Mouse (Mus musculus) stomach, embryonic 16.5 days (tissue): ENCODE measurements around the gene Frmd4b. TPM values are rescaled to one million over a fixed set of nuclear protein-coding genes. Genes with fewer than 3 reads are reported as not detected.

Experiments used
- ATAC-seq: fragments of 200-750 bp; cut with Nextera tagmentation; 2 replicates; pipeline ENCODE4 v1.8.0; 2017; ENCODE audit warnings: moderate number of reproducible peaks, moderate TSS enrichment; ENCODE audit not compliant: insufficient read depth, low FRiP score
- H3K27ac ChIP-seq: fragments of 300-500 bp; sonication (generic); 2 replicates; pipeline ENCODE4 v1.5.1; 2014; ENCODE audit warnings: low read length
- H3K27me3 ChIP-seq: fragments of 300-500 bp; sonication (generic); 2 replicates; pipeline ENCODE4 v1.6.1; 2014; ENCODE audit warnings: low read length, control low read depth, mixed read lengths; ENCODE audit not compliant: control insufficient read depth, insufficient read depth
- H3K36me3 ChIP-seq: fragments of 300-500 bp; sonication (generic); 2 replicates; pipeline ENCODE4 v1.6.1; 2014; ENCODE audit warnings: low read length; ENCODE audit not compliant: control insufficient read depth, insufficient read depth
- H3K4me1 ChIP-seq: fragments of 300-500 bp; sonication (generic); 2 replicates; pipeline ENCODE4 v1.6.1; 2014; ENCODE audit warnings: low read length, control low read depth, mixed read lengths; ENCODE audit not compliant: control insufficient read depth, insufficient read depth
- H3K4me2 ChIP-seq: fragments of 300-500 bp; sonication (generic); 2 replicates; pipeline ENCODE4 v1.6.1; 2014; ENCODE audit warnings: low read depth, low read length, mixed read lengths
- H3K4me3 ChIP-seq: fragments of 300-500 bp; sonication (generic); replicated peaks from 2 replicates; pipeline ENCODE4 v1.5.1; 2014; ENCODE audit warnings: mild to moderate bottlenecking, low read length
- H3K9ac ChIP-seq: fragments of 300-500 bp; sonication (generic); 2 replicates; pipeline ENCODE4 v1.6.1; 2014; ENCODE audit warnings: low read length
- H3K9me3 ChIP-seq: fragments of 300-500 bp; sonication (generic); replicated peaks from 2 replicates; pipeline ENCODE4 v1.6.1; 2016; ENCODE audit warnings: low read length, control low read depth; ENCODE audit not compliant: control insufficient read depth
- WGBS: fragments of 180-500 bp; shearing (Covaris S2); extraction: QIAGEN DNeasy Blood & Tissue Kit; methylation state at CpG from one replicate; pipeline ENCODE4 v1.1.7; 2014; 5-methylcytosine and 5-hydroxymethylcytosine counted together
- polyA plus RNA-seq: library from polyadenylated mRNA; unstranded; fragments of >200 nt; fragmentation: Nextera tagmentation; extraction: Ambion mirVana; gene quantifications from 2 replicates; pipeline ENCODE4 v1.2.1, GENCODE M21; 2015

Gene Frmd4b
- polyA plus RNA-seq, 1 experiment from 2014 or later: 17.5 TPM

- H3K9me3 ChIP-seq: no peaks in the 10 kb centered on the region
- H3K36me3 ChIP-seq: no peaks in the 10 kb centered on the region
- H3K27ac ChIP-seq: no peak overlapping the region
- H3K4me3 ChIP-seq: no peak overlapping the region
- H3K9ac ChIP-seq: no peak overlapping the region
- H3K4me1 ChIP-seq: no peaks in the 10 kb centered on the region
- ATAC-seq: no peak
- H3K4me2 ChIP-seq: no peak overlapping the region
- no peaks in the 10 kb centered on the region for H3K27me3 ChIP-seq
Observed at GRCm38 (mm10) chr6:97462421-97462820, 154.9 kb downstream of the Frmd4b start.

- Histone ChIP-seq H3K9me3 (no peaks in the 10 kb centered on the region), H3K4me2 (no peak overlapping the region), H3K4me3 (no peak overlapping the region), H3K27me3 (no peaks in the 10 kb centered on the region), H3K4me1 (no peaks in the 10 kb centered on the region), H3K9ac (no peak overlapping the region), H3K36me3 (no peaks in the 10 kb centered on the region), H3K27ac (peak overlapping the region; percentile 16; the same call in 1 of the 2 replicates)
- WGBS: 74% methylated on average over 7 of the region's 7 CpGs
- ATAC-seq: no peak
Observed at GRCm38 (mm10) chr6:97459112-97459511, 158.2 kb downstream of the Frmd4b start.

- H3K4me3 ChIP-seq: no peak overlapping the region
- peak overlapping the region; percentile 19; the same call in 1 of the 2 replicates for H3K27ac ChIP-seq
- H3K4me1 ChIP-seq: no peaks in the 10 kb centered on the region
- no peak for ATAC-seq
- WGBS: 62% methylated on average over 9 of the region's 9 CpGs
- no peak overlapping the region for H3K4me2 ChIP-seq
- H3K27me3 ChIP-seq: no peaks in the 10 kb centered on the region
- no peak overlapping the region for H3K9ac ChIP-seq
- no peaks in the 10 kb centered on the region for H3K36me3 ChIP-seq
- H3K9me3 ChIP-seq: no peaks in the 10 kb centered on the region
Observed at GRCm38 (mm10) chr6:97458358-97458757, 159.0 kb downstream of the Frmd4b start.

GRCm38 (mm10) chr6:97457954-97458353 is 159.4 kb downstream of the Frmd4b start:
- no peak overlapping the region for H3K4me2 ChIP-seq

GRCm38 (mm10) chr6:97457210-97457609 is 160.1 kb downstream of the Frmd4b start:
- no peak for ATAC-seq
- Histone ChIP-seq H3K4me2 (no peak overlapping the region), H3K9ac (no peak overlapping the region), H3K36me3 (no peaks in the 10 kb centered on the region), H3K4me3 (no peak overlapping the region), H3K9me3 (no peaks in the 10 kb centered on the region), H3K4me1 (no peaks in the 10 kb centered on the region), H3K27ac (0 out of 2 replicates have a peak overlapping the region, but pooled peaks have one; percentile 47), H3K27me3 (no peaks in the 10 kb centered on the region)
- 43% methylated on average over 2 of the region's 2 CpGs for WGBS

More at GRCm38 (mm10) chr6:97457954-97458353, 159.4 kb downstream of the Frmd4b start:
- ATAC-seq: peak; percentile 40; the same call in 1 of the 2 replicates
- H3K4me1 ChIP-seq: no peaks in the 10 kb centered on the region
- no peaks in the 10 kb centered on the region for H3K36me3 ChIP-seq
- H3K27ac ChIP-seq: 0 out of 2 replicates have a peak overlapping the region, but pooled peaks have one; percentile 47
- no peaks in the 10 kb centered on the region for H3K9me3 ChIP-seq
- H3K9ac ChIP-seq: no peak overlapping the region
- 19% methylated on average over 3 of the region's 3 CpGs for WGBS
- H3K27me3 ChIP-seq: no peaks in the 10 kb centered on the region
- no peak overlapping the region for H3K4me3 ChIP-seq

- H3K4me1 ChIP-seq: no peaks in the 10 kb centered on the region
- H3K27ac ChIP-seq: no peak overlapping the region
- 89% methylated on average over 5 of the region's 5 CpGs for WGBS
- H3K4me2 ChIP-seq: no peak overlapping the region
- no peaks in the 10 kb centered on the region for H3K36me3 ChIP-seq
- no peaks in the 10 kb centered on the region for H3K27me3 ChIP-seq
- ATAC-seq: no peak
- H3K4me3 ChIP-seq: no peak overlapping the region
- H3K9ac ChIP-seq: no peak overlapping the region
- H3K9me3 ChIP-seq: no peaks in the 10 kb centered on the region
Observed at GRCm38 (mm10) chr6:97452223-97452622, 165.1 kb downstream of the Frmd4b start.

GRCm38 (mm10) chr6:97449806-97450205 is 167.5 kb downstream of the Frmd4b start:
- WGBS: 83% methylated on average over 2 of the region's 2 CpGs

GRCm38 (mm10) chr6:97447020-97447419 is 170.3 kb downstream of the Frmd4b start:
- Histone ChIP-seq H3K4me1 (no peaks in the 10 kb centered on the region), H3K27ac (no peak overlapping the region), H3K9me3 (no peaks in the 10 kb centered on the region), H3K4me3 (no peak overlapping the region), H3K4me2 (no peak overlapping the region), H3K9ac (no peak overlapping the region), H3K27me3 (no peaks in the 10 kb centered on the region), H3K36me3 (no peaks in the 10 kb centered on the region)
- ATAC-seq: no peak
- WGBS: 65% methylated on average over 4 of the region's 4 CpGs

More at GRCm38 (mm10) chr6:97449806-97450205, 167.5 kb downstream of the Frmd4b start:
- no peaks in the 10 kb centered on the region for H3K36me3 ChIP-seq
- H3K27ac ChIP-seq: no peak overlapping the region
- no peaks in the 10 kb centered on the region for H3K4me1 ChIP-seq
- H3K27me3 ChIP-seq: no peaks in the 10 kb centered on the region
- no peak overlapping the region for H3K4me3 ChIP-seq
- H3K9me3 ChIP-seq: no peaks in the 10 kb centered on the region
- no peak for ATAC-seq
- no peak overlapping the region for H3K9ac ChIP-seq
- no peak overlapping the region for H3K4me2 ChIP-seq

- Histone ChIP-seq H3K27me3 (no peaks in the 10 kb centered on the region), H3K27ac (no peak overlapping the region), H3K4me3 (no peak overlapping the region), H3K9ac (no peak overlapping the region), H3K36me3 (no peaks in the 10 kb centered on the region), H3K4me2 (no peak overlapping the region), H3K4me1 (0 out of 2 replicates have a peak, but pooled peaks cover 5% of the 10 kb centered on the region), H3K9me3 (no peaks in the 10 kb centered on the region)
- ATAC-seq: no peak
- 73% methylated on average over 5 of the region's 5 CpGs for WGBS
Observed at GRCm38 (mm10) chr6:97444145-97444544, 173.2 kb downstream of the Frmd4b start.
